Mouse (Mus musculus) liver, adult (tissue): ENCODE measurements at regions not wholly inside any gene's neighbourhood (a gene's known extent, or its start where the extent isn't known, plus 50 kb on each side); places are given as distances from the start of the nearest gene placed in this dataset.

Experiments used
- GATA4 ChIP-seq: IDR thresholded peaks from 2 replicates; pipeline ENCODE4 v1.6.1; 2014; ENCODE audit warnings: mild to moderate bottlenecking, low read length; ENCODE audit not compliant: insufficient replicate concordance

DNA sequence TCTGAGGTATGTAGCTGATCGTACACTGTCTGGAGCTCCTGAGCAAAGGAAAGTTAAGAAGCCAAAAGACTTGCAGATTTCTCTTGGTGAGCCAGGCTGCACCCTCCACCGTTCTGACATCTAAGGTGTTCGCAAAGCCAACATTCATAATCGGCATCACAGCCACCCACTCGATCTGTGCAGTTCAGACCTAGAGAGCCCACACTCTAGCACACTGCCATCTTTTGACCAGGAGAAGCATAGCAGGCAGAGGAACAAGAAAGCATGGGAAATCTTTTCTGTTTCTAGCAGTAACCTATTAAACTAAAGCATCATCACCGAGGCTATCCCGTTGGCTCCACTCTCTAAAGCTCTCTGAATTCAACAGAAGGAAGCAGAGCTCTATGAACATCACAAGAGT lies 59.2 kb downstream of the Areg start:
- TF ChIP-seq GATA4 = no peak

DNA sequence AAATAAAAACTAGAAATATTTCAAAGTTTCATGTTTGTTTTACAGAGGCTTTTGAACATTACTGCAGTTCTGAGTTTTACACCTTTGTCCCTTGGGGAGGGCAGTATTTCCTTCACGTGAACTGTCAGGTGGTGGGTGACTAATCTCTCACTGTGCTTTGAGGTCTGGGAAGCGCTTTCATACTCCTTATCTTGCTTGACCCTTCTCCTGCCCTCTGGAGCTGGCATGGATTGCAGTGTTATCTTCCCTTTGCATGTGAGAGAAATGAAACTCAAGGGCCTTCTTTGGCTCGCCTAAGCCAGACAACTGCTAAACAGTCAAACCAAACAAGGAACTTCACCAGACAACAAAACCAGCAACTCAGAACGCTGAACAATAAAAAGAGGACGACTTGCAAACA lies 61.0 kb downstream of the Areg start:
- peak; percentile 99 for TF ChIP-seq GATA4

DNA sequence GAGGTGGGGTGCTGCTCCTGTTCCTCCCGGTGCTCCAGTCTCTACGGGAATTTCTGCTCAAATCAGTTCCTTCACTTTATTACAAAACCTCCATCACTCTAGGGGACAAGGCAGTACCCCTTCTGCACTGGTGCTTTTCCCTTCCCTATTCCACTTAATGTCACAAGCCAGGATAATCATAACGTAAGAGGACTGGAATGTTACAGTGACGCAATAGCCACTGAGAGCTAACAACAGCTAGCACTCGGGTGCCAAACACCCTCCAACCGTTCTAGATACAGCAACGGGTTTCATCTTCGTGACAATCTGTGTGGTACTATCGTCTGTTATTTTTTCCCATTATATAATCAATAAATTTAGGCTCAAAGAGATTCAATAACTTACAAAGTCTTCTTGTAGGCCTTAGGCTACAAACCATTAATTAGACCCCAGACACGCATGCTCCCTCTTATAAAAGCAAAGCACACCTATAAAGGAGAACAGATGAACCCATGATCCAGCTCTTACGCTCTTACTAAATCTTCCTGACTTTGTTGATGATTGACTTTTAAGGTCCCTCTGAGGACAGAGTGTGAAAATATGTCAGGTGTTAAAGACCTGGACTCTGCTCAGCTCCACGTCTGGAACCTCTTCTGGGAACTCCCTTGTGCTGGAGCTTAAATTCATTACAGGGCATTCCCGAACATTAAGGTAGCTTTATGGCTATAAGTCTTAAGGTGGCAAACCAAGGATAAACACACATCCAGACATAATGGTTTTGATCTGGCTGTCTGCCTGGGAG lies 65.0 kb downstream of the Areg start:
- TF ChIP-seq GATA4 = no peak

DNA sequence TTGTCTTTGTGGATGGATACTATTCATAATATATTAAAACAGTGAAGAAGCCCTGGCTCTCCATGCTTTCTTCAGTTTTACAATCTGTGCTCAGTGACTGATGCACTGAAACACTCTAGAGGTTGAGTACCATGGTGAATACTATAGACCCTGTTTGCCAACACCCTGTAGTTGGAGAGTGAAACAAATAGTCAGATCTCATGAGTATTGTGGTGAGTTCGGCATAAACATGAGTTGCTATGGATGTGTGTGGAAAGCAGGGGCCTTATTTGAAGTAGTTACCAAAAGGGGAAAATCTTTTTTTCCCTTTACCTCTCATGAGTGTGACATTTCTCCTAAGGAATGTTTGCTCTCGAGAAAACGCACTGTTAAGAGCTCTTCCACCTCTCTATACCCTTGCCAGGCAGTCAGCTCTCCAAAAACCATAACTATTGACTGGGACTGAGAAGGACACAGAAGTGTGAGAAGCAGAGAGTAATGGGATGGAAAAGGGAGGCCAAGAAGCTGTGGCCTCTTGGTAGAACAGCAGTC lies 66.0 kb downstream of the Areg start:
- no peak for TF ChIP-seq GATA4

DNA sequence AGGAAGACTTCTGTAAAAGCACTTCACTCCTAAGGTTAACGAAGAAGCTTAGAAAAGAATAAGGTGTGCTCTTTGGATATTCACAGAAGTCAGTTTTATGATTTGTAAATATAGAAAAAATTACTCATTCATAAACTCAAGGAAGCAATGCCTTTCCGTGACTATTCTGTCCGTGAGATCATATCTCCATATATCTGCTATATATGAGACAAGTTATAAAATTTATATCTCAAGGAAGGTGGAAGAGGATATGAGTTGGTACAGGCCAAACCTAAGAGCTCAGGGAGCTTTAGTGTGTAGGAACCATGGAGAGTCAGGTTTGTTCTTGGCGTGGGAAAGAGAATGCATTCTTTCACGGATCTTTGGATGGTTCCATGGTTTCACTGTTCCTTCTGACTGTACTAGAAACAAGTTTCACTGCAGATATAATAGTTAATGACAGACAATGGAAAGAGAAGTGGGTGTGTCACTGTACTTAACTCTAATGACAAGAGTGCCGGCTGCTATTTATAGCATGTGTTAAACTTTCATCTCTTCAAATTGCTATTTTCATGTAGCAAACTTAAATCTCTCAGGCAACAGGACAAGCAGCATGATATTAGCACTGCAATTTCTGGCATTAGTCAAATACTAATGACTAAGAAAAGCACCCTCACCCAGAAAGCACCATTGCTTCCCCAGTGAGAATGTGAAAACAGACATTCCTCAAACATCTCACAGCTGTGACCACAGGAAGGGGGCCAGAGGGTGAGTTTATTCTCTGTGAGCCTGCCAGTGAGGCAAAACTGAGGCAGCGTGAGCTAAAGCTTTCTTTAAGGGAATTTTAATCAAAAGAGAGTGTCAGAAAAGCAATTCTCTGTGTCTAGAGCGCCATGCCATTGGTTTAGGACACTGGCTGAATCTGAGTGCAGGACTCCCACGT lies 67.4 kb downstream of the Areg start:
- no peak for TF ChIP-seq GATA4

DNA sequence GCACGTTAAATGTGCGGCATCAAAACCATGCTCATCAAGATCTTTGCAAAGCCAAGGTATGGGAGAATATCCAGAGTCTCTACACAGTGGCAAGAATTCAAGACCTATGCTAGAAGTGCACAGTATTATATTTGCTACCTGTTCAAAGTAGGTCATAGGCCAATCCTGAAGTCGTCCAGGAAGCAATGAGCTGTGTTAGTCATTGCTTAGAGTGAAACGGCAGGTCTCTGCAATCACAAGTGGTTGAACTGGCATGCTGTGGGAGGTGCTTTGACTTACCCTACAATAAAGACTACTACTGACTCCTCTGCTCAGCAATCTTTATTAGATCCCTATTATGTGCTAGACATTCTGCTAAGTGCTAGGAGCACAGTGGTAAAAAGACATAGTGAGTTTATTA lies 80.8 kb downstream of the Areg start:
- TF ChIP-seq GATA4 = no peak

DNA sequence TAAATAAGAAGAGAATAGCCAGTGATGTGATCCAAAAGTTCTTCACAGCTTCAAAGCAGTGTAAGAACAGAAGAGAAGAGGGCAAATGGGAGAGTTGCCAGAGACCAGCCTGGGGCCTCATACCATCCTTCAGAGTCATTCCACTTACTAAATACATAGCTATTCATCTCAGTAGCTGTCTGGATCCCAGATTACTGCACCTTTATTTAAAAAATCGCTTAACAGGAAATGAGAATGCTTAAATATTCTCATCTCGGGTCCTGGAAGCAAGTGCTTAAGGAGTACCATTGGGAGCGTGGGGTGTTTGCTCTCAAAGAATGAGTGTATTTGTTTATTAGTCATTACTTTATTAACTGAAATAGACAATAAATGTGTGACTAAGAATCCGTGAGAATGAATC lies 102.3 kb downstream of the Areg start:
- TF ChIP-seq GATA4 = no peak

DNA sequence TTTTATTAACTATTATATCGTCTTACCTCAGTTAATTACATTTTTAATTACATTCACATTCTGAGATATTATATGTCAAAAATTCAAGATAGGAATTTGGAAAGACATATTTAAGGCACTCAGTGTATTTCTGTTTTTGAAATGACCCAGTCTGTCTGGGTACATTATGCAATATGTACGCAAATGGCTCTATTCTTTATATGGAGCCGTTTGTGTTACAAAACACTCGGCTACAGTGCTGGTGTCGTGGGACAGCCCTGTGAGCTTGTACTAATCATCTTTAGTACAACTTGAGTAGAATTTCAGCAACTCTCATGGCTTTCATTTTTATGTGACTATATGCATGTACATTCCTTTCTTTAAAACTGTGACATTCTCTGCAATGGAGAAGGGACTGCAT lies 108.0 kb downstream of the Areg start:
- TF ChIP-seq GATA4 = no peak

DNA sequence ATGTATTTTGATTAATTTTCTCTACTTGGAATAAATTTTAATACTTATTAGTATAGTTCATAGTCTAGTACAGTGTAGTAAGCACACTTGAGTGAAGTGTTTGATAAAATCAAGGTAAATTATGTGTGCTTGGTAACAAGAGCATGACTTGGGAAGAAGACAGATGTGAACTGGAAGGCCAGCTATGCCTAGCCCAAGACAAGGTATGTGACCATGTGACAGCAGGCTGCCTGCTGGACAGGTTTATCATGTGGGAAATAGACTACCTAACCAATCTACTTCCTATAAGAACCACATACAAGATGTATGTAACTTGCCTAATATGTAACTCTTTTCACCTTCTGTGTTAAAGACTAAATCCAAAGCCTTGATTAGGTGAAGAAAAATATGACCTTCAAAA lies 122.5 kb downstream of the Areg start:
- TF ChIP-seq GATA4 = no peak

DNA sequence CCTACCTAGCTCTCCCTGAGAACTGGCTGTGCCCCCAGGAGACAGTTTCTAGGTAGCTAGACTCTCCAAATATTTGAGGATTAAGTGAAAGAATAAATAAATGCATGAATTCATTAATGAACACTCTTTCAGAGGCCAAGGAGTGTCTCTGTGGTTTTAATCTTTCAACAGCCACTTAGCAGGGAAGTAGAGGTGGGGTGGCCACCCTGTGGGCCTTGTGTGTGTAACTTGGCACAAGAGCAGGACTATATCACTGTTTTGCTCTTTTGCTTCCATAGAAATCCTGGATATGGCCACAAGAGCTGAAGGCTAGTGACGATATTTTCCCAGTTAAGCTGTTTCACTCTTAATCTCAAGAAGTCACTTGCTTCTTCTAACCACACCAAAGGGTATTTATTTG lies 123.1 kb downstream of the Areg start:
- no peak for TF ChIP-seq GATA4

DNA sequence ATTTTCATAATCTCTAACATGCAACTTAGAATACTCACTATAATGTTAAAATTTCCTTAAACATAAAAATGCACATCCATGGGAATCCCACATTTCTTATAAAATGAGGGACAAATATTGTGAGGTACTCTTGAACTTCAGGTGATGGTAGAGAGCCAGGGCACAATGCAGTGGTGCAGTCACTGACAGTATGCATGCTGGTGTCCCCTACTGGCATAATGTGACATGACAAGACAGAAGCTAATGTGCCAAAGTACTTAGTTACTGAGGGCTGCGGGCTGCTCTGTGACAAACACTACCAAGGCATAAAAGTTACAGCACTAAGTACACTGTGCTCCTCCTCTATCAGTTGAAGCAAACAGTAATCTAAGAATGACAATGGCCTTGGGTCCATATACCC lies 131.3 kb downstream of the Areg start:
- no peak for TF ChIP-seq GATA4

DNA sequence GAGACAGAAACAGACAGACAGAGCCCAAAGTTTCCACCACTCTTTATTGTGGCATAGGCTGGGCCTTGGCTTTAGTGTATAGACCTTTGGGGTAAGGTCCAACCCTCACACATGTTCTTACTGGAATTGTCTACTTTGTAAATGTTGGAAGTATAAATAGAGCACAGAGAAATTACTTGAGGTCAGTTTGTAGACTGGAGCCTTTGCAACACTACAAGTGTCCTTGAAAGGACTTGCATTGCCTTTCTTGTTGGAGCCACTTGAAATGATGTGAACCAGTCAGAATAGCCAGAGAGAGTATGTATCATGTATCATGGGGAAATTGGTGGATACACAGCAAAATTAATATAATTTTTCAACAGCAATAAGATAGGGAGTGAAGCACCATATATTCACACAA lies 131.4 kb downstream of the Btc start:
- no peak for TF ChIP-seq GATA4

DNA sequence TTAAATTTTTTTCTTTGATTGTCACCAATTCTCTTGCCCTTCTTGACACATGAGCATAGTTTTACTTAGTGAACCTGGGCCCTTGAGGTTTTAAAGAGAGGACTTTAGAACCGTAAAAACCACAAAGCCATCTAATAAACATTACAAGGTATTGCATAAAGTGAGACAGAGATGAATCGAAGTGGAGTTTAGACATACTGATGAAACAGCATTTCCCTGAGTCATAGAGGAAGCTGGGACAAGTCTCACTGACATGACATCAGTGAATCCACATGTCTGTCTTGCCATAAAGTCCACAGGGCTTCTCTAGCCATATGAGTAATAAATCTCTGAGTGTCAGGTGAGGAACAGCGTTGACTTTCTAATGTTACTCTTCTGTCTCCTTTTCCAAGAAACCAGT lies 128.4 kb downstream of the Btc start:
- TF ChIP-seq GATA4 = no peak

DNA sequence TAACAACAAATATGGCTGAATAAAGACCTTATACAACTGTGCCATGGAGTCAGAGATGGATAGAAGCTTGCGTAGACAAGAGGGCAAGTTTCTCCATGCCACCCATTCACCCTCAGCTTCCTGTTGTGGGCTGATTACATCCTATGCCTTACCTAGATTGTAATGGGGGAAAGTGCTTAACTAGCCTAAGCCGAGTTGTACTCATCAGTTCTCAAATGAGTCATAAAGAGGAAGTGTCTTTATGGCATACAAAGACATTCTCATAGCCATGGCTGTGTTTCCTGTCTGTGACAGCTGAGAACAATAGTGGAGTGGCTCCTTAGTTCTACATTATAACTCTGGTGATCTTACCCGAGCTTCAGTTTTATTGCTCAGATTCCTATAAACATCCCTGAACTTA lies 124.3 kb downstream of the Btc start:
- no peak for TF ChIP-seq GATA4

DNA sequence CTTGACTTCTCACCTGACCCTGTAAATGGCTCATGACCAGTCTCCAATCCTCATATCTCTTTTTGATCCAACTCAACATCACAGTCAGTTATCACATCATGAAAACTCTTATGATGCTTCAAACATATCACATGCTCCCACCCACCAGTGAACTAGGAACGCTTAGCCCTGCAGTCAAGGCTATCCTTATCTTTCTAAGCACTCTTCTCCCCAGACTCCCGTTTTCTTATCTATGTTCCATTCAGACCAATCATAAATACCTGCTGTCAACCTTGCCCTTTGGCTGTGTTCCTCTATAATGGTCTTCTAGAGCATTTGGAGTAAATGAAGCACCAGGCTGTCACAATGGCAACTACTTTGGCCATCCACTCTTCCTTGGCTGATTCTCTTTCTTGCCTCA lies 123.3 kb downstream of the Btc start:
- TF ChIP-seq GATA4 = no peak

DNA sequence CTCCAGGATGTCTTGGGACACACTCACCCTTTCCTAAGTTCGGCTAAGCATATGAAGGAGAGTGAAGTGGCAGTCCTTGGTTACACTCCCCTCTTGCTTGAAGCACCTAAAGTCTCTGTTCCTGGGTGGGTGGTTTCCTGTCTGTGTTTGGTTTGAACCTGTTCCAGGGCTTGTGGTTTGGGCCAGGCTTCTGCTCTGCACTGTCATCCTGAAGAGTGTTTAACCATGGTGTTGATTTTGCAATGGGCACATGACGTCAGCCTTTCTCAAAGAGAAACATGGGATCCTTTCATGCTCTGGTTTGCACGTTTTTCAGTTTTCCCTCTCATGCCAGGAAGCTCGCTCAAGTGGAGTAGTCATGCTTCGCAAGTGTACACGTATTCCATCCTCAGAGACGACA lies 119.8 kb downstream of the Btc start:
- TF ChIP-seq GATA4 = no peak
